Mouse (Mus musculus) frontal cortex, adult (tissue): ENCODE data around the gene Vezf1.

Experiments used
- ATAC-seq: cut with Nextera tagmentation; 2 replicates; pipeline ENCODE4 v1.9.2; 2017; ENCODE audit warnings: mild to moderate bottlenecking, moderate library complexity, mixed read lengths; ENCODE audit not compliant: low TSS enrichment

The Vezf1 gene

DNA sequence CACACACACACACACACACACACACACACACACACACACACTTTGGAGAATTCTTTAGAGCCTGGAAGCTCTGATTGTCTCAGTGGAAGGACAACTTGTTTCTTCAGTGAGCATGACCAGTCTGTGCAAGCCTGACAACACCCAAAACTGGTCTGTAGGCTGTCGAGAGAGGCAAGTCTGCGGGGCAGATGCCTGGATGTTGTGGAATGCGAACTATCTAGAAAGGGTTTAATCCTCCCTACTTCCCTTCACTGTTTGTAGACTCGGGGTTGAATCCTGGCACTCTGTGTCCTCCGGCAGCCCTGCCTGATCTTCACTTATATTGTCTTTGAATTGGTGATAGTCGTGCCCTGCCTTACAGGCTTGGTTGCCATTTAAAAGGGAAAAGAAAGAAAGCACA lies 55.7 kb downstream of the Vezf1 start:
- ATAC-seq, result no peak

DNA sequence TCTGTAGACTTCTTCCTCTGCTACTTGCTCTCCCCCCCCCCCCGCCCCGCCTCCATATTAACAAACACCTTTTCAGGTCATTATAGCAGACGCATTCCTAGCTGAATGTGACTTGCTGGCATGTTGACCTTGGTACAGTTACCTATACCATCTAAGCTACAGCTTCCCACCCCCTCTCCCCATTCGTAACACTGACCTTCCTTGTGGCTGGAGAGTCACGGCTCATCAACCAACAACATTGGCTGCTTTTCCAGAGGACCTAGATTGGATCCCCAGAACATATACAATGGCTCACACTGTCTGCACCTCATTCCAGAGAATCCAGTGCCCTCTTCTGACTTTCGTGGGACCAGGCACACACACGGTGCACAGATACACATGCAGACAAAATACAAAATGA lies 57.4 kb downstream of the Vezf1 start:
- no peak for ATAC-seq

DNA sequence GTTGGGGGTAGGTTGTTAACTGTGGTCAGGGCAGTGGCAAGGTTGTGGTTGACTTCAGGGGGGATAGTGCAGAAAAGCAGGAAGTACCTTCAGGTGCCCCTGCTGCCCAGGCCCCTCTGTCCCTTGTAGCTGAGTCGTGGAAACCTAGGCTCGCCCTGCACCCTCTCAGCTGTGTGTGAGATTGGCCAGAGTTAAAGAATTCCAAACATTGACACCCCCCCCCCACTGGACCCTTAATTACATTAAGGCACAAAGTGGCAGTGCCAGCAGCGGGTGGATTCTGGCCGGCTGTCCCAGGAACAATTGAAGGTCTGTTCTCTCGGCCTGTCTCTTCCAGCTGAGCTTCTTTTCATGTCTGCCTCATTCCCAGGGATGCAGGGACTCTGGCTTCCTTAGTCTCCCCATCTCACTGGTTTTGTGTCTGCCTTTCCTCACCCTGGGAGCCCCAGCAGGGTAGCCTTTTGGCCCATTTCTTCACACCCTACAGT lies 58.3 kb downstream of the Vezf1 start:
- ATAC-seq, result no peak; the same call in 1 of the 2 replicates

DNA sequence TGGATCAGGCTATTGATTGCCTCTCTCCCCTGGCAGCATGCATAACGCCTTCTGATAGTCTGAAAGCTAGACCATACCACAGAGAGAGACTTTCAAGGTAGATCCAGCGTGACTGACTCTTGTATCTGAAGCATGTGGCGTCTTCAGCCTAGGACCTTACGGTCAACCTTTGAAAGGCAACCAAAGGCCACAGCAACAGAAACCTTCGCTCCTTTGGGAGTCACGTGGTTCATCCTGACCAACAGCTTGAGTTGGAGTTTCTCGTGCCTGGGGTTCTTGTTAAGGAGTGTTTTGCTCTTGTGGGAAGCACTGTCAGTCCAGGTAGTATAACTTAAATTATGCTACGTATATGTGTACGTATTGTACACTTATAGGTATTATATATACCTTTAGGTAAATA lies 60.4 kb downstream of the Vezf1 start:
- no peak for ATAC-seq

DNA sequence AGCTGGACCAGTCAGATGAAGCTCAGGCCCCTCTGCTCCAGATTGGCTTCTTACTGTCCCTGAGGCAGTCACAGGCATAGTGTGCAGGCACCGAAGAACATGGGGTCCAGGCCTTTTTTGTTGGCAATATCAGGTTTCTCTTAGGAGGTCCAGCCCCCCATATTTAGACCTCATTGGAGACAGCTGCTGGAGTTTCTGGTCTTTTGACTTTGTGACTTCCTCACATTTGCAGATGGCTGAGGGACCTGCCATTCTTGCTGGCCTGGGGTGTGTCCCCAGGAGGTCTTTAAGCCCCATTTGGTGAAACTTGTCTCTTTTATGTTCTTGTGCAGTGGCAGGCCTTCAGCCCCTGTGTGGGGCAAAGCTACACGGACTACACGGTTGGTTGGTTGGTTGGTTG lies 61.2 kb downstream of the Vezf1 start:
- no peak for ATAC-seq

DNA sequence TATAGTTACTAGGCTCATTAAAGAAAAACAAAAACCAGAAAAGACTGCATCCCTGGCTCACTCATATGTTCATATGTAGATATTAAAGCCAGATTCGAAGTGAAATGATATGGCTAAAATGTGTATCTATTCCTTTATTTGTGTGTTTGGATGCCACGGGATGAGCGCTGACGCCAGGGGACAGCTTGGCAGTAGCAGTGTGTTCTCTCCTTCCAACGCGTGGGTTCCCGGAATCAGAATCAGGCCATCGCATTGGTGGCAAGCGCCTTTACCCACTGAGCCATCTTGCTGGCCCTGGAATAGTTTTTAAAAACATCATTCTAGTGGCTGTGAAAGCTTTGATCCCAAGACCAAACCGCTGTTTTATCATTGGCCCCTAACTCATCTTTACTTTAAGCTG lies 61.9 kb downstream of the Vezf1 start:
- no peak for ATAC-seq

DNA sequence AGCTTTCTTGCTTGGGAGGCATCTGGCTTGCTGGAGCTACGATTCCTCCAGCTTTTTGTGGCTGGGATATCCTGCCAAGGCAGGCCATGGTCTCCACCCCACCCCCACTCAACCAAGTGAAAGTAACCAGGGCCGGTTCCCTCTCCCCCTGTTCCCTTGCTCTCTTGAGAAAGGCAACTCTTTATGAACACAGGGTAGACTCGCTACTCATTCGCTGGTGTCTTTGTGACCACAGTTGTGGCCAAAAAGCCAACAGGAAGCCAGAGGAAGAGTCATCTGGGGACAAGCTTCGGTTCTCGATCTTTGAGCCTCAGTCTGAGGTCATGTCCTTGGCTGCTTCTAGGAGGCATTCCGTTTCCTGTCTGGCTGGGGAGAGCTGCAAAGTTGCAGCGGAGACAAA lies 63.8 kb downstream of the Vezf1 start:
- ATAC-seq, result no peak
